Mouse (Mus musculus) midbrain, embryonic 12.5 days (tissue): ENCODE data around the gene Hoxb3. TPM values are rescaled to one million over a fixed set of nuclear protein-coding genes. Genes with fewer than 3 reads are reported as not detected.

Source experiments
- ATAC-seq: fragments of 200-750 bp; cut with Nextera tagmentation; 2 replicates; pipeline ENCODE4 v1.8.0; 2017; ENCODE audit warnings: low read depth, moderate TSS enrichment, moderate library complexity; ENCODE audit not compliant: low FRiP score
- H3K27ac ChIP-seq: fragments of 300-500 bp; sonication (generic); replicated peaks from 2 replicates; pipeline ENCODE4 v1.5.1; 2016; ENCODE audit warnings: mild to moderate bottlenecking
- H3K27me3 ChIP-seq: fragments of 300-500 bp; sonication (generic); 2 replicates; pipeline ENCODE4 v1.6.1; 2016; ENCODE audit warnings: mild to moderate bottlenecking
- H3K36me3 ChIP-seq: fragments of 300-500 bp; sonication (generic); 2 replicates; pipeline ENCODE4 v1.6.1; 2016
- H3K4me1 ChIP-seq: fragments of 300-500 bp; sonication (generic); 2 replicates; pipeline ENCODE4 v1.6.1; 2016
- H3K4me2 ChIP-seq: fragments of 300-500 bp; sonication (generic); replicated peaks from 2 replicates; pipeline ENCODE4 v1.6.1; 2016; ENCODE audit warnings: mild to moderate bottlenecking, moderate library complexity
- H3K4me3 ChIP-seq: fragments of 300-500 bp; sonication (generic); 2 replicates; pipeline ENCODE4 v1.5.1; 2016; ENCODE audit warnings: mild to moderate bottlenecking
- H3K9ac ChIP-seq: fragments of 300-500 bp; sonication (generic); replicated peaks from 2 replicates; pipeline ENCODE4 v1.6.1; 2016; ENCODE audit warnings: mild to moderate bottlenecking, moderate library complexity
- H3K9me3 ChIP-seq: fragments of 300-500 bp; sonication (generic); 2 replicates; pipeline ENCODE4 v1.6.1; 2016; ENCODE audit warnings: mild to moderate bottlenecking
- WGBS: fragments of 180-500 bp; shearing (Covaris S2); methylation state at CpG from one replicate; pipeline ENCODE4 v1.1.7; 2016; 5-methylcytosine and 5-hydroxymethylcytosine counted together
- polyA plus RNA-seq: library from polyadenylated mRNA; unstranded; fragments of >200 nt; fragmentation: Nextera tagmentation; extraction: Ambion mirVana; gene quantifications from 2 replicates; pipeline ENCODE4 v1.2.1, GENCODE M21; 2016

The Hoxb3 gene
- polyA plus RNA-seq, 1 experiment from 2014 or later: not detected

DNA sequence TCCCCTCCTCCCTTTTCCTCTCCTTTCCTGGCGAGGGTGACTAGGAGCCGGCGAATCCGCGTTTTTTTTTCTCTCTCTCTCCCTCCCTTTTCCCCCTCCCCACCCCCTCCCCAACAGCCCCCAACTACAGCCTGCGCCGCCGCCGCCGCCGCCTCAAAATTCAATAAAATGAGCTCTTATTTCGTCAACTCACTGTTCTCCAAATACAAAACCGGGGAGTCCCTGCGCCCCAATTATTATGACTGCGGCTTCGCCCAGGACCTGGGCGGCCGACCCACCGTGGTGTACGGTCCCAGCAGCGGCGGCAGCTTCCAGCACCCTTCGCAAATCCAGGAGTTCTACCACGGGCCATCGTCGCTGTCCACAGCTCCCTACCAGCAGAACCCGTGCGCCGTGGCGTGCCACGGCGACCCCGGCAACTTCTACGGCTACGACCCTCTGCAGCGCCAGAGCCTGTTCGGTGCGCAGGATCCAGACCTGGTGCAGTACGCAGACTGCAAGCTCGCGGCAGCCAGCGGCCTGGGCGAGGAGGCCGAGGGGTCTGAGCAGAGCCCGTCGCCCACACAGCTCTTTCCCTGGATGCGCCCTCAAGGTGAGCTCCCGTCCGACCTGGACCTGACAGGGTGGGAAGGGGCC, 40.2 kb upstream of the Hoxb3 start:
- no peak for ATAC-seq
- under 1% methylated on average over 49 of the region's 49 CpGs for WGBS
- no peak overlapping the region for H3K4me2 ChIP-seq
- no peak overlapping the region for H3K9ac ChIP-seq
- peaks cover 97% of the 10 kb centered on the region for H3K27me3 ChIP-seq
- H3K4me1 ChIP-seq: peaks cover 16% of the 10 kb centered on the region
- H3K9me3 ChIP-seq: no peaks in the 10 kb centered on the region
- H3K27ac ChIP-seq: no peak overlapping the region
- H3K36me3 ChIP-seq: no peaks in the 10 kb centered on the region
- no peak overlapping the region for H3K4me3 ChIP-seq

DNA sequence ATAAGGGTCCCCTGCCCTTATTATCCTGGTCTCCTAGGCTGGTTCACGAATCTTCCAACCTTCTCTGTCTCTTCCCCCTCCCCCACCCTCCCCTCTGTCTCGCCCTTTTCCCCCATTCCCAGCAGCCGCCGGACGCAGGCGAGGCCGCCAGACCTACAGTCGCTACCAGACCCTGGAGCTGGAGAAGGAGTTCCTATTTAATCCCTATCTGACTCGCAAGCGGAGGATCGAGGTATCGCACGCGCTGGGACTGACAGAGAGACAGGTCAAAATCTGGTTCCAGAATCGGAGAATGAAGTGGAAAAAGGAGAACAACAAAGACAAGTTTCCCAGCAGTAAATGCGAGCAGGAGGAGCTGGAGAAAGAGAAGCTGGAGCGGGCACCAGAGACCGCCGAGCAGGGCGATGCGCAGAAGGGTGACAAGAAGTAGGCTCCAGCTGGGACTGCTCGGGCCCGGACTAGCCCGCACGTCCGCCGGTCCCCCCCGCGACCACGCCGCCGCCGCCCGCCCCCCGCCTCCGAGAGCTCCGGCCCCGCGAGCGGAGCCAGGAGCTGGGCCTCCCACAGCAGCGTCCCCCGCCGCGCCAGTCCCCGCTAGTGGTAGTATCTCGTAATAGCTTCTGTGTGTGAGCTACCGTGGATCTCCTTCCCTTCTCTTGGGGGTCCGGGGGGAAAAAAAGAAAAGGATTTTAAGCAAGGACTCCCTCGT, 38.9 kb upstream of the Hoxb3 start:
- H3K4me1 ChIP-seq: peaks cover 16% of the 10 kb centered on the region
- peak overlapping the region; percentile 31 for H3K4me3 ChIP-seq
- H3K9ac ChIP-seq: no peak overlapping the region
- H3K36me3 ChIP-seq: no peaks in the 10 kb centered on the region
- H3K27me3 ChIP-seq: peaks cover 98% of the 10 kb centered on the region
- peak overlapping the region; percentile 47 for H3K4me2 ChIP-seq
- no peaks in the 10 kb centered on the region for H3K9me3 ChIP-seq
- 1% methylated on average over 49 of the region's 49 CpGs for WGBS
- no peak overlapping the region for H3K27ac ChIP-seq
- ATAC-seq: no peak

- Histone ChIP-seq H3K27ac (no peak overlapping the region), H3K27me3 (peaks cover 98% of the 10 kb centered on the region), H3K9me3 (no peaks in the 10 kb centered on the region), H3K4me3 (peak overlapping the region; percentile 31), H3K4me2 (peak overlapping the region; percentile 47), H3K36me3 (no peaks in the 10 kb centered on the region), H3K9ac (no peak overlapping the region), H3K4me1 (peaks cover 16% of the 10 kb centered on the region)
- under 1% methylated on average over 35 of the region's 37 CpGs for WGBS
- no peak for ATAC-seq
Observed at GRCm38 (mm10) chr11:96284774-96285734, 38.1 kb upstream of the Hoxb3 start.

- Histone ChIP-seq H3K4me2 (peak within 1 kb of the TSS; percentile 34), H3K9ac (no peak within 1 kb of the TSS), H3K9me3 (no peaks in the 10 kb centered on the region), H3K4me3 (peak within 1 kb of the TSS; percentile 23), H3K27ac (no peak within 1 kb of the TSS), H3K36me3 (no peaks in the 10 kb centered on the region), H3K27me3 (peaks cover 99% of the 10 kb centered on the region), H3K4me1 (peaks cover 16% of the 10 kb centered on the region)
- 2% methylated on average over 43 of the region's 43 CpGs for WGBS
- no peak for ATAC-seq
Observed at GRCm38 (mm10) chr11:96285771-96286738, 37.1 kb upstream of the Hoxb3 start, which contains the start of gene Hoxb7. Hoxb7 (plus strand) TSS chr11:96286623.

- WGBS: under 1% methylated on average over 46 of the region's 55 CpGs
- peak overlapping the region; percentile 34 for H3K4me2 ChIP-seq
- no peak overlapping the region for H3K27ac ChIP-seq
- peak overlapping the region; percentile 23 for H3K4me3 ChIP-seq
- no peaks in the 10 kb centered on the region for H3K9me3 ChIP-seq
- H3K36me3 ChIP-seq: no peaks in the 10 kb centered on the region
- H3K4me1 ChIP-seq: peaks cover 16% of the 10 kb centered on the region
- no peak for ATAC-seq
- no peak overlapping the region for H3K9ac ChIP-seq
- H3K27me3 ChIP-seq: peaks cover 97% of the 10 kb centered on the region
Observed at GRCm38 (mm10) chr11:96286739-96287385, 36.3 kb upstream of the Hoxb3 start.

GRCm38 (mm10) chr11:96287411-96287810, 35.7 kb upstream of the Hoxb3 start:
- H3K9ac ChIP-seq: no peak overlapping the region
- peaks cover 16% of the 10 kb centered on the region for H3K4me1 ChIP-seq
- no peak overlapping the region for H3K27ac ChIP-seq
- no peak for ATAC-seq
- no peak overlapping the region for H3K4me2 ChIP-seq
- H3K27me3 ChIP-seq: peaks cover 97% of the 10 kb centered on the region
- under 1% methylated on average over 9 of the region's 9 CpGs for WGBS
- no peaks in the 10 kb centered on the region for H3K9me3 ChIP-seq
- H3K36me3 ChIP-seq: no peaks in the 10 kb centered on the region
- H3K4me3 ChIP-seq: no peak overlapping the region

DNA sequence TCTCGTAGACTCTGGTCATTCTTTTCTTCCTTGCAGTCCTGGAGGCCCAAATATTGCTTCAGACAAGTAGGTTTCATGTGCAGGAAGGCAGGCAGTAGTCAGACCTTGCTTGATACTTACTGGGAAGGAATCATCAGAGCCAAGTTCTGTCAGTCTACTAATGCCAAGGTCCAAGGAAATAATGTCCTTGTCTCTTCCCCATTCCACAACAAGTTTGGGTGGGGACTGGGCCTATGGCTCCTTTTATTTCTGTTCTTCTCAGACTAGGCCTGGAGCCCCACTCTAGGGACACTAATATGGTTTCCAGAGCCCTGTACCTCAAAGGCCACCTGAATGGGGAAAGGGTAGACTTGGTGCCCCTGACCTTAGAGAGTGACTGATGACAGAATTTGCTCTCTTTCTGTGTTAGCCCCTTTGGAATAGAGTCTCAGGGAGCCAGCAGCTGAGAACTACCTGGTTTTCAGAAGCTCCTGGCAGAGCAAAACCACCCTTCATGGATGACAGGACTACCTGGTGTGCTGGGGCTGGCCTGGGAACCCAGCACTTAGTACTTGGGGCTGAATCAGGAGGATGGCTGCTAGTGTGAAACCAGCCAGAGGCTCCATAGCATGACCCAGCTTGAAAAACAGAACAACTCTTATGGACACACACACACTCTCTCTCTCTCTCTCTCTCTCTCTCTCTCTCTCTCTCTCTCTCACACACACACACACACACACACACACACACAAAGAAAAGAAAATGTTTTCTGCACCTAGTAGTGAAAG, 34.5 kb upstream of the Hoxb3 start:
- H3K36me3 ChIP-seq: no peaks in the 10 kb centered on the region
- no peak overlapping the region for H3K9ac ChIP-seq
- H3K4me2 ChIP-seq: no peak overlapping the region
- ATAC-seq: no peak
- no peak overlapping the region for H3K27ac ChIP-seq
- H3K4me1 ChIP-seq: peaks cover 16% of the 10 kb centered on the region
- H3K27me3 ChIP-seq: peaks cover 97% of the 10 kb centered on the region
- WGBS: 6% methylated on average over 1 of the region's 1 CpGs
- no peak overlapping the region for H3K4me3 ChIP-seq
- no peaks in the 10 kb centered on the region for H3K9me3 ChIP-seq

DNA sequence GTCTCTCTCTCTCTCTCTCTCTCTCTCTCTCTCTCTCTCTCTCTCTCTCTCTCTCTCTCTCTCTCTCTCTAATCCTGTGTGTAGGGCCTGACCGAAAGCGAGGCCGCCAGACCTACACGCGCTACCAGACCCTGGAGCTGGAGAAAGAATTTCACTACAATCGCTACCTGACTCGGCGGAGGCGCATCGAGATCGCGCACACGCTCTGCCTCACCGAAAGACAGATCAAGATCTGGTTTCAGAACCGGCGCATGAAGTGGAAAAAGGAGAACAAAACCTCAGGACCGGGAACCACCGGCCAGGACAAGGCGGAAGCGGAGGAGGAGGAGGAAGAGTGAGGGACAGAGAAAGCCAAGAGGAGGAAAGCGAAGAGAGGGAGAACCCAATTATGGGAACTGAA, 33.8 kb upstream of the Hoxb3 start:
- Histone ChIP-seq H3K4me2 (no peak overlapping the region), H3K9me3 (no peaks in the 10 kb centered on the region), H3K36me3 (no peaks in the 10 kb centered on the region), H3K9ac (no peak overlapping the region), H3K4me1 (peaks cover 10% of the 10 kb centered on the region), H3K27me3 (peaks cover 97% of the 10 kb centered on the region), H3K4me3 (no peak overlapping the region), H3K27ac (no peak overlapping the region)
- WGBS: 2% methylated on average over 21 of the region's 21 CpGs
- no peak for ATAC-seq

DNA sequence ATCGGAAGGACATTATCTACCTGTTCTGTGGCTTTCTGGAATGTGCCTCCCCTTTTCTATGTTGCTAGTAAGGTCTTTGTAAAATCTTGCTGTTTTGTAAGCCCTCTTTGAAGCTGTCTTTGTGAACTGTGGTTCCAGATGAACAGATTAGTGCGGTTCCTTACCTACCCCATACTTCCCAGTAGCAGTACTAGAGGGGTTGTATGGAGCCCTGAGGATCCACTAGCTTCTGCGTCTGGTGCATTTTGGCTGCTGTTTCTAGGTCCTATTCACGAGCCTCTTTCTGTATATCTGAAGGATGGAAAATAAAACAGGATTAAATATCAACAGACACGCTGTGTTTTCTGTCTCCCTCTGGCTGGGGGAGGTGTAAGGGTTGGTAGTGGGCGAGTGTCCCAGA, 33.3 kb upstream of the Hoxb3 start:
- Histone ChIP-seq H3K4me1 (peaks cover 7% of the 10 kb centered on the region), H3K27me3 (peaks cover 97% of the 10 kb centered on the region), H3K4me3 (no peak overlapping the region), H3K9me3 (no peaks in the 10 kb centered on the region), H3K36me3 (no peaks in the 10 kb centered on the region), H3K4me2 (no peak overlapping the region), H3K9ac (no peak overlapping the region), H3K27ac (no peak overlapping the region)
- ATAC-seq: no peak
- WGBS: 6% methylated on average over 6 of the region's 6 CpGs

- H3K4me2 ChIP-seq: no peak overlapping the region
- peaks cover 97% of the 10 kb centered on the region for H3K27me3 ChIP-seq
- H3K9ac ChIP-seq: no peak overlapping the region
- no peak for ATAC-seq
- H3K36me3 ChIP-seq: no peaks in the 10 kb centered on the region
- H3K4me1 ChIP-seq: peaks cover 5% of the 10 kb centered on the region
- H3K27ac ChIP-seq: no peak overlapping the region
- H3K9me3 ChIP-seq: no peaks in the 10 kb centered on the region
- WGBS: 3% methylated on average over 17 of the region's 17 CpGs
- no peak overlapping the region for H3K4me3 ChIP-seq
Observed at GRCm38 (mm10) chr11:96290705-96291355, 32.3 kb upstream of the Hoxb3 start.
